Mouse (Mus musculus) heart, adult 9 months (tissue): ENCODE measurements at regions not wholly inside any gene's neighbourhood (a gene's known extent, or its start where the extent isn't known, plus 50 kb on each side); places are given as distances from the start of the nearest gene placed in this dataset.
A peak's percentile ranks its signal among the peaks of the same experiment; 100 is the strongest.
"Not testable (repeated sequence)": the region's sequence is repeated elsewhere in the genome, so short reads cannot be mapped to it uniquely, and the experiment has no call there.

Source experiments
- DNase-seq, 2 experiments: peaks; one replicate each; pipeline ENCODE4 v3.0.0; 2022; ENCODE audit warnings: low spot score in 2 of 2

- no peak for DNase-seq
Observed at GRCm38 (mm10) chr16:84625110-84625722, 110.3 kb downstream of the A730009L09Rik start.

- DNase-seq: no peak
Observed at GRCm38 (mm10) chr16:84627052-84627451, 108.5 kb downstream of the Mrpl39 start.

GRCm38 (mm10) chr16:84629868-84630267, 105.7 kb downstream of the Mrpl39 start:
- no peak for DNase-seq

GRCm38 (mm10) chr16:84644446-84644845, 91.1 kb downstream of the Mrpl39 start:
- DNase-seq: not testable (repeated sequence)

GRCm38 (mm10) chr16:84646172-84646684, 89.3 kb downstream of the Mrpl39 start:
- DNase-seq: no peak

GRCm38 (mm10) chr16:84650646-84651045, 84.9 kb downstream of the Mrpl39 start:
- DNase-seq: no peak

- DNase-seq: no peak
Observed at GRCm38 (mm10) chr16:84653873-84654272, 81.7 kb downstream of the Mrpl39 start.

GRCm38 (mm10) chr16:84661879-84662278, 73.7 kb downstream of the Mrpl39 start:
- DNase-seq: peak; percentile 6 to 24

- DNase-seq: no peak
Observed at GRCm38 (mm10) chr16:84663581-84663980, 72.0 kb downstream of the Mrpl39 start.
